Mouse (Mus musculus) activated CD4-positive, CD25-positive, alpha-beta regulatory T cell, adult 9 weeks (primary cell): ENCODE measurements around the gene Serpina11. TPM values are rescaled to one million over a fixed set of nuclear protein-coding genes. Genes with fewer than 3 reads are reported as not detected.

Experiments used
- polyA plus RNA-seq: library from polyadenylated mRNA; unstranded; fragments of 100-300 nt; shearing (Covaris generic); gene quantifications from one replicate; pipeline ENCODE4 v1.2.1, GENCODE M21; 2017

Gene Serpina11
- polyA plus RNA-seq = not detected

GRCm38 (mm10) chr12:103989857-103990256 is at the start of gene Serpina11:
Gene Serpina11, minus strand, starts transcription at chr12:103989957.

GRCm38 (mm10) chr12:104013620-104014019 is 23.9 kb upstream of the Serpina11 start, which contains the start of gene Serpina9:
Gene Serpina9, minus strand, starts transcription at chr12:104013755.

GRCm38 (mm10) chr12:103958798-103959197 is 31.0 kb downstream of the Serpina11 start, which contains the start of gene Serpina1e:
Gene Serpina1e, minus strand, starts transcription at chr12:103958975.

Other genes starting within 250 kb of the Serpina11 start
- not detected for gene Serpina1d, start 216.4 kb downstream of the Serpina11 start, polyA plus RNA-seq
- not detected for gene Serpina1b, start 159.6 kb downstream of the Serpina11 start, polyA plus RNA-seq
- not detected for gene Serpina1a, start 126.4 kb downstream of the Serpina11 start, polyA plus RNA-seq
- not detected for gene Serpina1c, start 85.1 kb downstream of the Serpina11 start, polyA plus RNA-seq
- gene Serpina1e, start 31.0 kb downstream of the Serpina11 start, polyA plus RNA-seq = not detected
- gene Serpina9, start 23.8 kb upstream of the Serpina11 start, polyA plus RNA-seq = 2.3 TPM
- gene Serpina12, start 54.5 kb upstream of the Serpina11 start, polyA plus RNA-seq = not detected
- not detected for gene Serpina5, start 111.2 kb upstream of the Serpina11 start, polyA plus RNA-seq
- not detected for gene Serpina3a, start 122.8 kb upstream of the Serpina11 start, polyA plus RNA-seq
- not detected for gene Serpina3b, start 138.0 kb upstream of the Serpina11 start, polyA plus RNA-seq
- not detected for gene Serpina3c, start 163.9 kb upstream of the Serpina11 start, polyA plus RNA-seq
- gene Serpina3f, start 224.6 kb upstream of the Serpina11 start, polyA plus RNA-seq = 12.5 TPM
- 312 TPM for gene Serpina3g, start 246.3 kb upstream of the Serpina11 start, polyA plus RNA-seq